Mouse (Mus musculus) embryonic facial prominence, embryonic 12.5 days (tissue): ENCODE measurements around the gene Rnf39. TPM values are rescaled to one million over a fixed set of nuclear protein-coding genes. Genes with fewer than 3 reads are reported as not detected.
A peak's percentile ranks its signal among the peaks of the same experiment; 100 is the strongest.

ENCODE experiments used
- ATAC-seq: fragments of 200-750 bp; cut with Nextera tagmentation; 2 replicates; pipeline ENCODE4 v1.8.0; 2017; ENCODE audit not compliant: insufficient number of reproducible peaks, insufficient read depth, low FRiP score, low TSS enrichment
- H3K27ac ChIP-seq: fragments of 300-500 bp; sonication (generic); 2 replicates; pipeline ENCODE4 v1.5.1; 2016; ENCODE audit warnings: mild to moderate bottlenecking
- H3K27me3 ChIP-seq: fragments of 300-500 bp; sonication (generic); 2 replicates; pipeline ENCODE4 v1.6.1; 2016; ENCODE audit warnings: mild to moderate bottlenecking, moderate library complexity
- H3K36me3 ChIP-seq: fragments of 300-500 bp; sonication (generic); 2 replicates; pipeline ENCODE4 v1.6.1; 2016; ENCODE audit warnings: mild to moderate bottlenecking
- H3K4me1 ChIP-seq: fragments of 300-500 bp; sonication (generic); 2 replicates; pipeline ENCODE4 v1.6.1; 2016
- H3K4me2 ChIP-seq: fragments of 300-500 bp; sonication (generic); replicated peaks from 2 replicates; pipeline ENCODE4 v1.6.1; 2016; ENCODE audit warnings: mild to moderate bottlenecking, moderate library complexity
- H3K4me3 ChIP-seq: fragments of 300-500 bp; sonication (generic); 2 replicates; pipeline ENCODE4 v1.5.1; 2016; ENCODE audit warnings: mild to moderate bottlenecking
- H3K9ac ChIP-seq: fragments of 300-500 bp; sonication (generic); 2 replicates; pipeline ENCODE4 v1.6.1; 2016; ENCODE audit warnings: mild to moderate bottlenecking, moderate library complexity
- H3K9me3 ChIP-seq: fragments of 300-500 bp; sonication (generic); 2 replicates; pipeline ENCODE4 v1.6.1; 2016; ENCODE audit warnings: mild to moderate bottlenecking, moderate library complexity
- WGBS: fragments of 180-500 bp; shearing (Covaris S2); methylation state at CpG from one replicate; pipeline ENCODE4 v1.1.7; 2016; 5-methylcytosine and 5-hydroxymethylcytosine counted together
- polyA plus RNA-seq: library from polyadenylated mRNA; unstranded; fragments of >200 nt; fragmentation: Nextera tagmentation; extraction: Ambion mirVana; gene quantifications from 2 replicates; pipeline ENCODE4 v1.2.1, GENCODE M21; 2016

Rnf39 gene
- polyA plus RNA-seq, 1 experiment from 2014 or later, result 0.41 TPM

DNA sequence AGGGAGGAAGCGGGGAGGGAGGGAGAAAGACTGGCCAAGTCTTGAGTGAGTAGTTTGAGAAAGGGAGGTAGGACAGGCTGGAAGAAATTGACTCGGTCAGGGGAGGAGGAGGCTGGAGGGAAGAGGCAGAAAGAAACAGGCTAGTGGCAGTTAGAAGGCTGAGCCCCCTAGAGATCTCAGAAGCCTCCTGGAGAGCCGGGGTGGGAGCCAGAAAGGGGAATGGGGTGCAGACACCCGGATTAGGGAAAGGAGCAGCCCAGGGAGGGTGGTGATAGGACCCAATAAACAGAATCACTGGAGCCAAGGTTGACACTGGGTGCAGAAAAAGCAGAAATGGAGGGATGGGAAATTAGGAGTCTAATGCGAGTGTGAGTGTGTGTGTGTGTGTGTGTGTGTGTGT is 973 bp downstream of the Rnf39 start:
- 25% methylated on average over 5 of the region's 5 CpGs for WGBS

DNA sequence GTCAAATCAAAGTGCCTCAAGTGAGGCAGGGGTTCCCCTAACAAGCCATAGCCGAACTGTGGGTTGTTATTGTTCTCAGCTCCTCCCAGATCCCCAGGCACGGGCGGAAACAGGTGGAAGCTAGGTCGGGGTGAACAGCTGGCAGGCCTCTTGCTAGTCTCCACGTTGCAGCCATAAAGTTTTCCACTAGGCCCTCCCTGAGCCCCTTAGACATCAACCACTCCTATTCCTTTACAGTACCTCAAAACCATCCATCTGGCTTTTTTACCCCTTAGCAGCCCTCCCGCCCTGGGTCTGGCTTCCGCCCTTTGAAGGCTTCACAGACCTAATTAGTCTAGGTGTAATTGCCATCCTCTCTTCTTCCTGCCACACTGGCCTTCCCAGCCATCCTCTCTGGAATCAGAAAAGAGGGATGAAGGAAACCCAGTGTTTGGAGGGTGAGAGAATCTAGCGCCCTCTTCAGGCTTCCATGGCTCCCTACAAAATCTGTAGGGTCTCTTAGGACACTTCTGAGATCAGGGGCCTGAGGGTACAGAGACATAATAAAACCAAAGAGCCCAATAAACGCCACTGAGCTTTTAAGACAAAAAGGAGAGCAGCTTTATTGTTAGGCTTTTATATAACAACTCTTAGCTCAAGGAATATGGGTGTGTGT is 1.5 kb downstream of the Rnf39 start:
- ATAC-seq, result no peak
- Histone ChIP-seq H3K27ac (no peak overlapping the region), H3K36me3 (peaks cover 7% of the 10 kb centered on the region), H3K9me3 (no peaks in the 10 kb centered on the region), H3K4me3 (no peak overlapping the region), H3K4me2 (no peak overlapping the region), H3K4me1 (peaks cover 10% of the 10 kb centered on the region; the same call in 1 of the 2 replicates), H3K9ac (no peak overlapping the region), H3K27me3 (peaks cover 77% of the 10 kb centered on the region)
- WGBS, result 17% methylated on average over 8 of the region's 9 CpGs

More for the DNA sequence above, 973 bp downstream of the Rnf39 start:
- no peaks in the 10 kb centered on the region for H3K9me3 ChIP-seq
- H3K4me2 ChIP-seq, result peak overlapping the region; percentile 72; the same call in 1 of the 2 replicates
- no peak overlapping the region for H3K9ac ChIP-seq
- peaks cover 10% of the 10 kb centered on the region; the same call in 1 of the 2 replicates for H3K4me1 ChIP-seq
- H3K27me3 ChIP-seq, result peaks cover 75% of the 10 kb centered on the region
- no peak overlapping the region for H3K4me3 ChIP-seq
- no peak for ATAC-seq
- peaks cover 1% of the 10 kb centered on the region for H3K36me3 ChIP-seq
- no peak overlapping the region for H3K27ac ChIP-seq

DNA sequence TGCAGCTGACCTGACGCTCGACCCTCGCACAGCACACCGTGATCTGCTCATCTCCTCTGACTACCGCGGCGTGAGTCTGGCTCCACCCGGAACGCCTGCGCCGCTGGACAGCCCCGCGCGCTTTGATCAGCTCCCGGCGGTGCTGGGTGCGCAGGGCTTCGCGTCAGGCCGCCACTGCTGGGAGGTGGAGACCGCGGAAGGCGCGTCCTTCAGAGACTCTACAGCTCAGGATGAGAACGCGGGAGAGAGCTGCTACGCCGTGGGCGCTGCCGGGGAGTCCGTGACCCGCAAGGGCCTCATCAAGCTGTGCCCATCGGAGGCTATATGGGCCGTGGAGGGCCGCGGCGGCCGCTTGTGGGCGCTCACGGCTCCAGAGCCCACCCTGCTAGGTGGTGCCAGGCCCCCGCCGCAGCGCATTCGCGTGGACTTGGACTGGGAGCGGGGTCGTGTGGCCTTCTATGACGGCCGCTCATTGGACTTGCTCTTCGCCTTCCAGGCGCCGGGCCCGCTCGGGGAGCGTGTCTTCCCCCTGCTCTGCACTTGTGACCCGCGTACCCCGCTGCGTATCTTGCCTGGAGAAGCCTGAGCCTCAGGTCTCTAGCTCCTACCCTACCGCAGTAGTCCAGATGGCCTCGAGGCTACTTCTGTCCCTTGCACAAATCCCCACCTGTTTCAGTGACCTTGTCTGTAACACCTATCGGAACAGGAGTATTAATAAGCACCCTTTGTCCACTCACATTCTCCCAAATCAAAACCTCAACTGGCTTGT is 4.5 kb downstream of the Rnf39 start:
- peak overlapping the region; percentile 44 for H3K4me3 ChIP-seq
- no peaks in the 10 kb centered on the region for H3K9me3 ChIP-seq
- peaks cover 58% of the 10 kb centered on the region for H3K27me3 ChIP-seq
- whole genome bisulfite sequencing, result under 1% methylated on average over 62 of the region's 62 CpGs
- H3K4me2 ChIP-seq, result peak overlapping the region; percentile 81
- ATAC-seq, result peak; percentile 35; the same call in 1 of the 2 replicates
- peaks cover 10% of the 10 kb centered on the region for H3K36me3 ChIP-seq
- peak overlapping the region; percentile 56 for H3K9ac ChIP-seq
- H3K4me1 ChIP-seq, result peaks cover 15% of the 10 kb centered on the region; the same call in 1 of the 2 replicates
- no peak overlapping the region for H3K27ac ChIP-seq

DNA sequence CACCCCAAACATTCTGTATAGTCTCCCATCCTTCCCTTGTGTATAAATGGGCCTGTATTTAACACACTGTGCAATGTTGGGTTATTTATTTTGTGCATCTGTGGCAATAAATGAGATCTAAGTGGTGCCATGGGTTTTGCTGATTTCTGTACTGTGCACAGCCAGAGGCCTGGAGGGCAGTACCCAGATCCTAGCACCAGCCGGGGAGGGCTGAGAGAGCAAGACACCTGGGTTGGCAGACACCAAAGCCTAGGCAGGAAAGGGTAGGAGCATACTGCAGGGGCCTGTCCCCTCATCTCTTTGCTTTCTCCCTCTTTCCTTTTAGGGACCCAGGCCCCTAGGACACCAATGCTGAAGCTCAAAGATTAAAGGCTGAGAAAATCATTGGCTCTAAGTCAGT is 5.6 kb downstream of the Rnf39 start:
- peaks cover 47% of the 10 kb centered on the region for H3K27me3 ChIP-seq
- peaks cover 8% of the 10 kb centered on the region; the same call in 1 of the 2 replicates for H3K4me1 ChIP-seq
- H3K4me3 ChIP-seq, result no peak overlapping the region
- ATAC-seq, result no peak
- H3K9me3 ChIP-seq, result no peaks in the 10 kb centered on the region
- H3K27ac ChIP-seq, result no peak overlapping the region
- no peak overlapping the region for H3K4me2 ChIP-seq
- 85% methylated on average over 1 of the region's 1 CpGs for WGBS
- peaks cover 10% of the 10 kb centered on the region for H3K36me3 ChIP-seq
- no peak overlapping the region for H3K9ac ChIP-seq

DNA sequence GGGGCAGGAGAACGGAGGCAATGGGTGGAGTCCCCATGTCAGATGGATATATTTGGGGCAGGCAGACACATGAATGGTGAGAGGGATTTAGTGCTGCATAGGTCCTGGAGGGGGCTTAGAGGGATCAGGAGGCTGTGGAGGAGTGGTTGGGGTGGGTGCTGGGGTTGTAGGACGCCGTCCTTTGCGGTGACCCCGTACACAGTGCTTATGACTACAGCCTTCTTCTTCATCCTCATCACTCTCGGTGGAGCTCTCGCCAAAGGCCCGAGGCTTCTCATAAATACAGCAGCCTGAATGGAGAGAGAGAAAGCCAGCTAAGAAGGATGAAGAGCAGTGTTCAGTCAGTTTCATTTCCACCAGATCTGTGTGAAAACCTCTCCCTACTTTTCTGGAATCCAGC is 6.5 kb downstream of the Rnf39 start:
- no peak overlapping the region for H3K4me2 ChIP-seq
- H3K9me3 ChIP-seq, result no peaks in the 10 kb centered on the region
- no peak overlapping the region for H3K9ac ChIP-seq
- H3K4me1 ChIP-seq, result 0 out of 2 replicates have a peak, but pooled peaks cover 5% of the 10 kb centered on the region
- no peak for ATAC-seq
- WGBS, result 99% methylated on average over 8 of the region's 8 CpGs
- H3K4me3 ChIP-seq, result no peak overlapping the region
- H3K27me3 ChIP-seq, result peaks cover 37% of the 10 kb centered on the region
- H3K27ac ChIP-seq, result no peak overlapping the region
- peaks cover 10% of the 10 kb centered on the region for H3K36me3 ChIP-seq

DNA sequence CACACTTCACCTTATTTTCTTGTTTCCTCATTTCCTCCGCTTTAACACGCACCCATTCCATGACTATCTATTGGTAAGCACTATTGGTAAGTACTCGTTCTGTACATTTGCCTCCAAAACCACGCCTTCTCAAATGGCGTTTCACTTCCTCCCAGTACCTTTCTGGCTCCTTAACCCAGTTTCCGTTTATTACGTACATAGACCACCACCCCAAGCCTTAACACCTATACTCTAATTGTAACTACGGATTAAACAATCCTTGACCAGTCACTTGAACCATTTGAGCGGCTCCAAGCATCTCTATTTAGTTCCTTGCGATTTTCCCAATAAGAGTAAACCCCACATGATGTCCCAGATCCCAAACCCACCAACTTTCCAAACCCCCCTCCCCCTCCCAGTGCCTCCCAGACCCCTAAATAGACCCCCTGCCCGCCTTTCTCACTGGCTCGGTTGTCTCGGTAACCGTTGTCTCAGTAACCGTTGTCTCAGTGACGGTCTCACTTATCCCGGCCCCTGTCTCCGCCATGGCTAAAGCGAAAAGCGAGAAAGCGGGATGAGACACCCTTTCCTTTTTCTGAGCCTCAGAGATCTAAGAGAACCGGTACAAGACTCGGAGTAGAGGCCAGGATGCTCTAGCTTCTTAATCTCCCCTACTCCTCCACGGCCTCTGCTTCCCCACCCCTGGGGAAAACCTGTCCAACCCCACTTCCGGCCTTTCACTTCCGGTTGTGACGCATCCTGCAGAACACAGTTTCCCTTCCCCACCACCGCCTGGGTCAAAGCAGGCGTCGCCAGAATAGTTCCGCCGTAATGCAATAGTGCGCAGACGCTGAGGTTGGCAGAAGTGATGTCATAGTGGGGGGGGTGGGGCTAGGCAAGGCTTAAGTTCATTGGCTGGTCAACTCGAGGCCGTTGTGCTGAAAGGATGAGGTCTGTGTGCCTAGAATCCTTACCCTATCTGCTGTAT is 8.5 kb downstream of the Rnf39 start, which contains the start of gene Ppp1r11:
Gene Ppp1r11 (minus strand): TSS at position 761 of the 967 bp plus-strand sequence.
- H3K4me3 ChIP-seq, result peak within 1 kb of the TSS; percentile 73
- peak within 1 kb of the TSS; percentile 68 for H3K9ac ChIP-seq
- peaks cover 17% of the 10 kb centered on the region for H3K27me3 ChIP-seq
- H3K27ac ChIP-seq, result peak within 1 kb of the TSS; percentile 70; the same call in 1 of the 2 replicates
- ATAC-seq, result peak; percentile 95
- peak within 1 kb of the TSS; percentile 77 for H3K4me2 ChIP-seq
- H3K4me1 ChIP-seq, result 0 out of 2 replicates have a peak, but pooled peaks cover 5% of the 10 kb centered on the region
- peaks cover 16% of the 10 kb centered on the region for H3K36me3 ChIP-seq
- WGBS, result 3% methylated on average over 36 of the region's 36 CpGs
- no peaks in the 10 kb centered on the region for H3K9me3 ChIP-seq

DNA sequence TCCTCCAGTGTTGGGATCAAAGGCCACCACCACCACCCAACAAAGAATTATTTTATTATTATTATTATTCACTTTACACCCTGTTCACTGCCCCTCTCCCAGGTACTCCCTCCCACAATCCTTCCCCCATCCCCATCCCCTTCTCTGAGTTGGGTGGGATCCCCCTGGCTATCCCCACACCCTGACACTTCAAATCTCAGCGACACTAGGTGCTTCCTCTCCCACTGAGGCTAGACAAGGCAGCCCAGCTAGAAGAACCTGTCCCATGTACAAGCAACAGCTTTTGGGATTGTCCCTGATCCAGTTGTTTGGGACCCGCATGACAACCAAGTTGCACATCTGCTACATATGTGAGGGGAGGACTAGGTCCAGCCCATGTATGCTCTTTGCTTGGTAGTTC is 9.9 kb downstream of the Rnf39 start:
- Histone ChIP-seq H3K9me3 (no peaks in the 10 kb centered on the region), H3K36me3 (peaks cover 23% of the 10 kb centered on the region)
- WGBS, result 90% methylated on average over 2 of the region's 2 CpGs

DNA sequence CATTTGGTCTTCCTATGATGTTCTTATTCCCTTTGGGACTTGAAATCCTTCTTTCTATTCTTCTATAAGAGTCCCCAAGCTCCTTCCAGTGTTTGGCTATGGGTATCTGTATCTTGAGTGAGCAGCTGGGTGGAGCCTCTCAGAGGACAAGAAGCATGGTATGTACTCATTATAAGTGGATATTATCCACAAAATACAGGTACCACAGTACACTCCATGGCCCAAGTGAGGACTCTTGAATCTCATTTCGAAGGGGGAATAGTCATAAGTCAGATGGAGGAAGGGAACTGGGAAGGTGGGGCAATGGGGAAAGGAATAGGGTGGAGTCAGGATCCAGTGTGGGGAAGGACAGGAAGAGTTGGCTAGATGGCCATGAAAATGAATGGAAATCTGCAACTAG is 10.3 kb downstream of the Rnf39 start:
- ATAC-seq, result no peak
- H3K27ac ChIP-seq, result no peak overlapping the region
- H3K9me3 ChIP-seq, result no peaks in the 10 kb centered on the region
- H3K4me3 ChIP-seq, result no peak overlapping the region
- 85% methylated on average over 1 of the region's 1 CpGs for WGBS
- H3K36me3 ChIP-seq, result peaks cover 23% of the 10 kb centered on the region
- H3K27me3 ChIP-seq, result peaks cover 6% of the 10 kb centered on the region; the same call in 1 of the 2 replicates
- H3K4me2 ChIP-seq, result no peak overlapping the region
- no peak overlapping the region for H3K9ac ChIP-seq
- peaks cover 9% of the 10 kb centered on the region; the same call in 1 of the 2 replicates for H3K4me1 ChIP-seq

More for the DNA sequence above, 9.9 kb downstream of the Rnf39 start:
- Histone ChIP-seq H3K4me3 (no peak overlapping the region), H3K4me2 (no peak overlapping the region), H3K27ac (no peak overlapping the region), H3K9ac (no peak overlapping the region), H3K4me1 (peaks cover 8% of the 10 kb centered on the region; the same call in 1 of the 2 replicates), H3K27me3 (peaks cover 8% of the 10 kb centered on the region; the same call in 1 of the 2 replicates)
- ATAC-seq, result 0 out of 2 replicates have a peak, but pooled peaks have one; percentile 12

DNA sequence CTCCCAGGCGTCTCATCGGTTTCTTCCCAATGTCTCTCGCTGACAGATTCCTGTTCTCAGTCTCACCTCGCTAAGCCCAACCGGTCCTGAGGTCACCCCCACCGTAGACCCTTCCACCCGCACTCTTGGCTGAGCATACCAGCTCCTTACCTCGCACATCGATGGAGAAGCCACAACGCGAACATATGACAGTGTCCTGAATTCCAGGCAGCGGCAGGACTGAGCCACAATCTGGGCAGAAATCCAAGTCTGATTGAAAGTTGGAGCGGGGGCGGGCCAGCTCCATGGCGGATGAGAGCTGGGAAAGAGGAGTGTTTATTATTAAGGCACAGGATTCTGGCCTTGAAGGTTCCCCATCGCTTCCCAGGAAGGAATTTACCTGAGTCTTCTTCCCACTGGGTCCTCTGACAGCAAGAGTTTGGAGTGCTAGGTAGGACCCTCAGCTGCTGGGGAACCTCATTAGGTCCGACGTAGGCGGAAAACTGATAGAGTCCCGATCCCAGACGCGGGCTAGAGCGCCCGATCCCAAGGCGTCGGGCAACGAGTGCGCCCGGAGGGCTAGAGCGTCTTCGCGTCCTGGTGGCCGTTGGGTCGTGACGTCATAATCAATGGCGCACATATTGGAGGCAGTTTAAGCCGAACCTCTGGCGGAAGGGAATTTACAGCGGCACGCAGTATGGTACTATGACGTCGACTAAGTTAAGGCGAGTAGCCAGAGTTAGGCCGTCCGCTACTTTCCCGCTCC is 15.5 kb downstream of the Rnf39 start, which contains the start of the genes Znrd1 and Znrd1as:
Gene Znrd1 (minus strand): TSS at position 561 of the 745 bp plus-strand sequence.
Gene Znrd1as (plus strand): TSS at position 594 of the 745 bp plus-strand sequence.
- H3K4me1 ChIP-seq, result peaks cover 4% of the 10 kb centered on the region; the same call in 1 of the 2 replicates
- peak within 1 kb of the TSS; percentile 73 for H3K4me2 ChIP-seq
- H3K27ac ChIP-seq, result peak within 1 kb of the TSS; percentile 70
- peak; percentile 95 for ATAC-seq
- peaks cover 13% of the 10 kb centered on the region; the same call in 1 of the 2 replicates for H3K36me3 ChIP-seq
- no peaks in the 10 kb centered on the region for H3K27me3 ChIP-seq
- peak within 1 kb of the TSS; percentile 73 for H3K9ac ChIP-seq
- under 1% methylated on average over 46 of the region's 46 CpGs for WGBS
- H3K9me3 ChIP-seq, result no peaks in the 10 kb centered on the region
- H3K4me3 ChIP-seq, result peak within 1 kb of the TSS; percentile 72

DNA sequence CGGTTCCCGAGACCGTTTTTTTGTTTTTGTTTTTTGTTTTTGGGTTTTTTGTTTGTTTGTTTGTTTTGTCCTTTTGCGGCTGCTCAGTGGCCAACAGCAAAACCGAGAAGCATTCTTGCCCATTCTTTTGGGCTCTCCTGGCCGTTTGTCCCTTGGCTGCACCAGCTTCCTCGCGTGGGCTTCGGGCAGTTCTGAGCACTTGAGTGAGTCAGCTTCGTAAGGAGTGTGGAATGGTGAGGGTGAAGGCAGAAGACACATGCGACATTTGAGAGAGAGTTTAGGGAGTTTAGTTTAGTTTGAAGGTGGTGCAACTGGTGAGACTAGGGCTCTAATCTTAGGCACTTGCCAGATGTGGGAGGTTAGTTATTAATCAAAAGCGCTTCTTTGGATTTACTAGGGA is 16.2 kb downstream of the Rnf39 start:
- H3K9me3 ChIP-seq, result no peaks in the 10 kb centered on the region
- peak overlapping the region; percentile 73 for H3K9ac ChIP-seq
- WGBS, result 12% methylated on average over 12 of the region's 12 CpGs
- H3K4me2 ChIP-seq, result peak overlapping the region; percentile 73
- H3K27ac ChIP-seq, result peak overlapping the region; percentile 37; the same call in 1 of the 2 replicates
- no peaks in the 10 kb centered on the region for H3K27me3 ChIP-seq
- H3K4me1 ChIP-seq, result peaks cover 4% of the 10 kb centered on the region; the same call in 1 of the 2 replicates
- peak overlapping the region; percentile 72 for H3K4me3 ChIP-seq
- no peak for ATAC-seq
- peaks cover 13% of the 10 kb centered on the region; the same call in 1 of the 2 replicates for H3K36me3 ChIP-seq
